Comparison of ENCODE assay signal across 18 mouse cellular contexts in the genomic region with DNA sequence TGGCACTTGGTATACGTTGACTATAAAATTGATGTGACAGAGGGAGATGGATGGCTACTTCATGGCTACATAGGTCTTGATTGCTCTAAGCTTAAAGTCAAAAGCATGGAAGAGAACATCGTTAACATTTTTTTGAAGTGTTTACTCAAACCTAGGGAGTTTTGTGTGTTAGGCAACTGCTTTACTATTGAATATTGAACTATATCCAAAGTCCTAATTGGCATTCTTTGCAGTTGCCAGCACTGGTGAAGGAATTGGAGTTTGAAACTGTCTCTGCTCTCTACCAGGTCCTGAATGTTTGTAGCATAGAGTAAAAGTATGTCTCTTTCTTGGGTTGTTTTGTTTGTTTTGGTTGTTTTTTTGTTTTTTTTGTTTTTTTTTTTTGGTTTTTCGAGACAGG. TPM values are rescaled to one million over a fixed set of nuclear protein-coding genes. Genes with fewer than 3 reads are reported as not detected.
DNase-seq lines count a peak whose midpoint lies in the region; ATAC-seq and TF ChIP-seq lines count a peak whose summit lies in the region.
"Had no signal": no experiment of that assay in that cellular context is flagged by ENCODE, and none has a peak within 500 bp of the region (broad histone marks: within the 10 kb centered on the region; RNA-seq: fewer than 3 reads in every experiment).

No protein-coding gene starts in this region.

- TF ChIP-seq CTCF in liver, adult 2 months (IDR thresholded peaks at IDR 0.05; ENCODE audit: low read depth, low read length) = no peak
- no peak for TF ChIP-seq CTCF in ES-Bruce4 (IDR thresholded peaks at IDR 0.05; ENCODE audit: low read depth, low read length)

- TF ChIP-seq POLR2A in liver, adult 2 months (IDR thresholded peaks at IDR 0.05; ENCODE audit: extremely low read depth, insufficient read depth, low read length) = no peak
- TF ChIP-seq POLR2A in ES-Bruce4 (IDR thresholded peaks at IDR 0.05; ENCODE audit: insufficient read depth, low read length) = no peak

- H3K36me3 ChIP-seq in liver, adult 2 months (ENCODE audit: control insufficient read depth, insufficient read depth, low read length) = peaks cover 46% of the 10 kb centered on the region
- peaks cover 53% of the 10 kb centered on the region for H3K36me3 ChIP-seq in liver, embryonic 11.5 days (ENCODE audit: control insufficient read depth, insufficient read depth, low read length)
- peaks cover 92% of the 10 kb centered on the region for H3K36me3 ChIP-seq in ES-Bruce4 (ENCODE audit: control insufficient read depth, insufficient read depth, low read length, poor library complexity, severe bottlenecking)

- no peak overlapping the region for H3K9ac ChIP-seq in liver, adult 2 months (ENCODE audit: low read depth, low read length)
- H3K9ac ChIP-seq in liver, embryonic 11.5 days (ENCODE audit: low read depth, low read length) = no peak overlapping the region
- H3K9ac ChIP-seq in ES-Bruce4 (ENCODE audit: low read depth, poor library complexity, severe bottlenecking) = no peak overlapping the region
- H3K9ac ChIP-seq: embryonic facial prominence, embryonic 12.5 days had no signal

- 30% methylated on average over 3 of the region's 3 CpGs for whole genome bisulfite sequencing in liver, adult 2 months
- 91% methylated on average over 3 of the region's 3 CpGs for whole genome bisulfite sequencing in liver, embryonic 11.5 days

- no peaks in the 10 kb centered on the region for H3K27me3 ChIP-seq in liver, adult 2 months (ENCODE audit: control insufficient read depth, insufficient read depth, low read length)
- no peaks in the 10 kb centered on the region for H3K27me3 ChIP-seq in liver, embryonic 11.5 days (replicated peaks; ENCODE audit: control insufficient read depth, insufficient read depth, low read length)
- no peaks in the 10 kb centered on the region for H3K27me3 ChIP-seq in ES-Bruce4 (ENCODE audit: control insufficient read depth, insufficient read depth, low read length, poor library complexity, severe bottlenecking)
- H3K27me3 ChIP-seq: embryonic facial prominence, embryonic 12.5 days had no signal

- no peaks in the 10 kb centered on the region for H3K9me3 ChIP-seq in liver, embryonic 11.5 days (ENCODE audit: control insufficient read depth, low read length)
- no peaks in the 10 kb centered on the region for H3K9me3 ChIP-seq in ES-Bruce4 (replicated peaks; ENCODE audit: control insufficient read depth, insufficient read depth, low read length, poor library complexity, severe bottlenecking)
- H3K9me3 ChIP-seq: embryonic facial prominence, embryonic 10.5 days; embryonic facial prominence, embryonic 12.5 days; G1E had no signal

- H3K27ac ChIP-seq in liver, adult 2 months (replicated peaks; ENCODE audit: insufficient read depth, low read depth, low read length) = peak overlapping the region; percentile 65
- no peak overlapping the region for H3K27ac ChIP-seq in liver, embryonic 11.5 days (ENCODE audit: low read depth, low read length)
- H3K27ac ChIP-seq in ES-Bruce4 (ENCODE audit: insufficient read depth, low read length) = 0 out of 2 replicates have a peak overlapping the region, but pooled peaks have one; percentile 28
- H3K27ac ChIP-seq: embryonic facial prominence, embryonic 10.5 days; embryonic facial prominence, embryonic 12.5 days had no signal

- TF ChIP-seq EP300 in ES-Bruce4 (IDR thresholded peaks at IDR 0.05; ENCODE audit: insufficient read depth, low read depth, low read length) = no peak

- peaks cover 9% of the 10 kb centered on the region for H3K4me1 ChIP-seq in liver, adult 2 months (ENCODE audit: control insufficient read depth, insufficient read depth, low read length)
- H3K4me1 ChIP-seq in liver, embryonic 11.5 days (replicated peaks; ENCODE audit: control insufficient read depth, insufficient read depth, low read length) = no peaks in the 10 kb centered on the region
- H3K4me1 ChIP-seq in ES-Bruce4 (ENCODE audit: control insufficient read depth, insufficient read depth, low read length) = no peaks in the 10 kb centered on the region
- H3K4me1 ChIP-seq: embryonic facial prominence, embryonic 10.5 days; embryonic facial prominence, embryonic 12.5 days had no signal

- H3K4me2 ChIP-seq in liver, embryonic 11.5 days = no peak overlapping the region
- H3K4me2 ChIP-seq: embryonic facial prominence, embryonic 12.5 days had no signal

- no peak for ATAC-seq in liver, embryonic 11.5 days (replicated peaks; ENCODE audit: low FRiP score)
- ATAC-seq: forebrain, embryonic 14.5 days; forebrain, embryonic 16.5 days had no signal

- H3K79me2 ChIP-seq in liver, adult 2 months (ENCODE audit: control insufficient read depth, insufficient read depth, low read length) = no peaks in the 10 kb centered on the region

- DNase-seq in liver, adult 2 months (ENCODE audit: extremely low read depth, low read depth, low spot score) = peak; percentile 87
- DNase-seq in liver, embryonic 11.5 days (ENCODE audit: low spot score) = no peak
- peak; percentile 20 for DNase-seq in Muller cell, postnatal 12 days (ENCODE audit: inconsistent ontology term)
- no peak for DNase-seq in c-Kit-positive CD71-positive TER-119-positive erythroid progenitor cells, embryonic 14.5 days (ENCODE audit: low spot score)
- DNase-seq: adrenal gland, adult 2 months; adrenal gland, postnatal 10 days; adrenal gland, postnatal 25 days; cerebellum, adult 11-12 months; cerebellum, adult 2 months; cerebellum, adult 9-10 months; cerebellum, postnatal 10 days; cerebellum, postnatal 25 days had no signal

- H3K4me3 ChIP-seq in liver, adult 2 months (ENCODE audit: insufficient read depth, low read depth, low read length) = no peak overlapping the region
- no peak overlapping the region for H3K4me3 ChIP-seq in liver, embryonic 11.5 days (ENCODE audit: low read depth, low read length)
- H3K4me3 ChIP-seq in ES-Bruce4 (ENCODE audit: low read depth, low read length) = no peak overlapping the region
- H3K4me3 ChIP-seq: embryonic facial prominence, embryonic 10.5 days; embryonic facial prominence, embryonic 12.5 days had no signal

RNA-seq across cellular contexts. Expression of gene Xpo1, which starts 19.9 kb away (rescaled TPM):
- total RNA-seq in liver, adult 2 months (2014; rRNA removed) = 23.0 and 31.0 TPM in 2 replicates
- polyA plus RNA-seq in liver, adult 2 months (2012; rRNA removed) = 1.6 and 1.8 TPM in 2 replicates
- polyA plus RNA-seq in liver, embryonic 11.5 days (2014; fragmentation: Nextera tagmentation; extraction: Ambion mirVana) = 118 and 131 TPM in 2 replicates
- polyA plus RNA-seq in ES-Bruce4 (2011; ENCODE audit: insufficient read depth, insufficient read length, low read depth, missing spikeins) = 442 and 451 TPM in 2 replicates

RNA-seq across cellular contexts. Expression of gene Usp34, which starts 30.9 kb away (rescaled TPM):
- 29.4 and 31.0 TPM in 2 replicates for total RNA-seq in liver, adult 2 months (2014; rRNA removed)
- 2.8 and 3.0 TPM in 2 replicates for polyA plus RNA-seq in liver, adult 2 months (2012; rRNA removed)
- polyA plus RNA-seq in liver, embryonic 11.5 days (2014; fragmentation: Nextera tagmentation; extraction: Ambion mirVana) = 19.7 and 21.8 TPM in 2 replicates
- 107 and 110 TPM in 2 replicates for polyA plus RNA-seq in ES-Bruce4 (2011; ENCODE audit: insufficient read depth, insufficient read length, low read depth, missing spikeins)

Comparison
In these comparisons a context has a peak if more than half of its experiments do, and no peak if none do; other contexts are left out.
1. DNase-seq: peak in liver, adult 2 months (single experiment) and Muller cell, postnatal 12 days (single experiment); none in liver, embryonic 11.5 days (single experiment) and c-Kit-positive CD71-positive TER-119-positive erythroid progenitor cells, embryonic 14.5 days (single experiment).
2. RNA of gene Xpo1, which starts 19.9 kb away (polyA plus RNA-seq): 442 to 451 TPM in ES-Bruce4 and 118 to 131 TPM in liver, embryonic 11.5 days; 1.6 to 1.8 TPM in liver, adult 2 months; every median in the first group is over 10 times any median in the second.